Mouse (Mus musculus) heart, adult 2 months (tissue): ENCODE data around the gene Slc35f5. TPM values are rescaled to one million over a fixed set of nuclear protein-coding genes. Genes with fewer than 3 reads are reported as not detected.
"Not testable (repeated sequence)": the region's sequence is repeated elsewhere in the genome, so short reads cannot be mapped to it uniquely, and the experiment has no call there.

Source experiments
- DNase-seq, 2 experiments: peaks; one replicate each; pipeline ENCODE4 v3.0.0; 2021
- H3K27ac ChIP-seq: fragments of 200-600 bp; 2 replicates; pipeline ENCODE4 v1.8.1; 2022
- H3K27me3 ChIP-seq: fragments of 200-500 bp; 2 replicates; pipeline ENCODE4 v1.6.1; 2012; ENCODE audit warnings: mild to moderate bottlenecking, low read length, inconsistent platforms, mixed read lengths; ENCODE audit not compliant: control insufficient read depth, insufficient read depth
- H3K36me3 ChIP-seq: fragments of 200-500 bp; 2 replicates; pipeline ENCODE4 v1.6.1; 2012; ENCODE audit warnings: low read length, inconsistent platforms; ENCODE audit not compliant: control insufficient read depth, insufficient read depth
- H3K4me1 ChIP-seq: fragments of 200-500 bp; 2 replicates; pipeline ENCODE4 v1.6.1; 2011; ENCODE audit warnings: low read length; ENCODE audit not compliant: control insufficient read depth, insufficient read depth
- H3K4me3 ChIP-seq: fragments of 200-600 bp; 2 replicates; pipeline ENCODE4 v1.8.1; 2022
- H3K79me2 ChIP-seq: fragments of 200-500 bp; replicated peaks from 2 replicates; pipeline ENCODE4 v1.6.1; 2012; ENCODE audit warnings: mild to moderate bottlenecking, inconsistent platforms, low read length, moderate library complexity, mixed read lengths; ENCODE audit not compliant: control insufficient read depth, insufficient read depth
- H3K9ac ChIP-seq: fragments of 200-500 bp; 2 replicates; pipeline ENCODE4 v1.6.1; 2012; ENCODE audit warnings: low read depth, mild to moderate bottlenecking, control low read depth, inconsistent platforms, low read length, mixed read lengths
- CTCF ChIP-seq: fragments of 200-600 bp; IDR thresholded peaks from 2 replicates; pipeline ENCODE4 v1.8.1; 2022; ENCODE audit warnings: antibody characterized with exemption, mild to moderate bottlenecking, moderate library complexity
- EP300 ChIP-seq: fragments of 200-500 bp; IDR thresholded peaks from 2 replicates; pipeline ENCODE4 v1.6.1; 2011; ENCODE audit warnings: low read depth, low read length, control low read depth; ENCODE audit not compliant: insufficient read depth
- POLR2A ChIP-seq: fragments of 200-500 bp; IDR thresholded peaks from 2 replicates; pipeline ENCODE4 v1.6.1; 2011; ENCODE audit warnings: mild to moderate bottlenecking, low read depth, low read length, control low read depth; ENCODE audit not compliant: insufficient read depth
- WGBS: fragments of 180-500 bp; shearing (Covaris S2); methylation state at CpG from one replicate; pipeline ENCODE4 v1.1.7; 2018; 5-methylcytosine and 5-hydroxymethylcytosine counted together
- intact Hi-C: fragments of 180-260 bp; cut with DNase I; formaldehyde crosslinking; loops from one replicate; pipeline ENCODE4 v1.15.1; 2025
- polyA plus RNA-seq: library from polyadenylated mRNA; depleted of rRNA; stranded (reverse); fragments of >200 nt; gene quantifications from 2 replicates; pipeline ENCODE4 v1.2.3, GENCODE M21; 2012
- total RNA-seq, 2 experiments: library from RNA; stranded (reverse); gene quantifications; 2 replicates each; pipeline ENCODE4 v1.2.3; 2021

Gene Slc35f5
- total and polyA plus RNA-seq, 3 experiments: 61.8 to 129 (median 103) TPM

DNA sequence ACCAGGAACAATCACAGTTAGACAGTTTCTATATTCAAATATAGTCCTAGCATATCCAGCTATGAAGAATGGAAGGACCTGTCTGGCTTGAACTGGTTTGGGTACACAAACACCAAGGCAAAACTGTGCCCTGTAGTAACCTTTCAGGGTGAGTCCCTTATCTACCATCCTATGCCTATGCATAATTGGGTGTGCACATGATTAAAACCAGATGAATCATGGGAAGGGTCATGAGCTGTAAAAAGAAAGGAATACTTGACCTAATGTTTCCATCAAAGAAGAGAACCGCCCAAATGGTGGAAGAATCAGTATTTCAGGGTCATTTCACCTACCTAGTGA lies 33.8 kb upstream of the Slc35f5 start:
- H3K27ac ChIP-seq: no peak overlapping the region

DNA sequence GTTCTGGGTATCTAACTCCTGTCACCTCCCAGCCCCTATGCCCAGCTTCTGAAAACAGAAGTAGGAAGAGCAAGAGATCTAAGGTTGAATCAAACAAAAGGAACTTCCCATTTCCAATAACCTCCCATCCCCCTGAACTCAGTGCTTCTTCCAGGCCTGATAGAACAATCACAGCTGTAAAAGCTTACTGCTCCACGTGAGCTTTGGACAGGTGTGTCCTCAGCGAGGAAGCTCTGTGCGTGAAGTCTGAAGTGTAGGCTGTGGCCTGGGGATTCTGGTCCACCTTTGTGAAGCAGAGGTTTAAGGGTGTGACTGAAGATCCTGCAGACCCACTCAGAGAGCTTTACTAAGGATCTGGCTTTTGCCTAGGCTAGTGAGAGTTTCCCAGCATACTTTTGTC lies 33.0 kb upstream of the Slc35f5 start:
- intact Hi-C loops: loop anchor here (10.0 kb wide), 1 partner anchor 137 kb away; no protein-coding TSS in a partner anchor
- WGBS: 71% methylated on average over 3 of the region's 3 CpGs
- Histone ChIP-seq H3K9ac (no peak overlapping the region), H3K36me3 (no peaks in the 10 kb centered on the region), H3K27ac (no peak overlapping the region), H3K4me1 (peaks cover 5% of the 10 kb centered on the region), H3K79me2 (no peaks in the 10 kb centered on the region), H3K27me3 (no peaks in the 10 kb centered on the region), H3K4me3 (no peak overlapping the region)
- TF ChIP-seq CTCF (no peak), EP300 (no peak), POLR2A (no peak)
- no peak for DNase-seq

More for the DNA sequence above, 33.8 kb upstream of the Slc35f5 start:
- Histone ChIP-seq H3K27me3 (no peaks in the 10 kb centered on the region), H3K4me3 (no peak overlapping the region), H3K4me1 (peaks cover 5% of the 10 kb centered on the region), H3K36me3 (no peaks in the 10 kb centered on the region), H3K9ac (no peak overlapping the region), H3K79me2 (no peaks in the 10 kb centered on the region)
- 96% methylated on average over 1 of the region's 1 CpGs for WGBS
- TF ChIP-seq CTCF (no peak), EP300 (no peak), POLR2A (no peak)
- intact Hi-C loops: loop anchor here (10.0 kb wide), 1 partner anchor 138 kb away; no protein-coding TSS in a partner anchor
- DNase-seq: no peak

DNA sequence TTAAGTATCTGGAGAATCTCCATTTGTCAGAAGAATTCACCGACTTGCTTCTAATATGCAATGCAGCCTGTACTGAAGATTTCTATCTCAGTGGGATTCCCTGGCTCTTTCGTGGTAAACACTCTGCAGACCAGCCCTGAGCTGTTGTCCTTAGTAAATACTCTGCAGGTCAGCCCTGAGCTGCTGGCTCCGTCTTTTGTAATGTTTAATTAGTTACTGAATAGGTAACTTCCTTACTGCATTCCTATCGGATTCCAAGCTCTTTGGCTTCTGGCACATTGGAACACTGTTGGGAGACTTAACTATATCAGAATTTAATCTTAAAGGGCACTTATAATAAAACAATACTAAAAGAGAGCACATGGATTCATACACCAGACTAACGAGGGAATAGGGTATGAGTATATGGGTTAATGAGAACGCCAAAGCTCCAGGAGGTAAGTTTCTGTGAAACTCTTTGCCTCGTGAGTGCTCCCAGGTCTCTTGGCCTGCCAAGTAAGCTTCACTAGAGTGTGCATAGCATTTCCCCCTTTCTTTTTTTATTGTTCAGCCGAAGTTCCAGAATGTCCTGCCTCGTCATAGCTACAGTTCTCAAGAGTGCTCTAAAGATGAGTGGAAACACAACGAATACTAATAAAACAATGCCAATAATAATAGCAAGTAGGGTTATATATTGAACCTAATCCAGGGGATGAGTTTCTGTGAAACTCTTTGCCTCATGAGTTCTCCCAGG lies 27.0 kb upstream of the Slc35f5 start:
- intact Hi-C loops, H3K9ac ChIP-seq, DNase-seq, H3K27me3 ChIP-seq, H3K4me3 ChIP-seq, H3K4me1 ChIP-seq, H3K79me2 ChIP-seq, H3K36me3 ChIP-seq, H3K27ac ChIP-seq: not testable (repeated sequence)
- 81% methylated on average over 10 of the region's 10 CpGs for WGBS

DNA sequence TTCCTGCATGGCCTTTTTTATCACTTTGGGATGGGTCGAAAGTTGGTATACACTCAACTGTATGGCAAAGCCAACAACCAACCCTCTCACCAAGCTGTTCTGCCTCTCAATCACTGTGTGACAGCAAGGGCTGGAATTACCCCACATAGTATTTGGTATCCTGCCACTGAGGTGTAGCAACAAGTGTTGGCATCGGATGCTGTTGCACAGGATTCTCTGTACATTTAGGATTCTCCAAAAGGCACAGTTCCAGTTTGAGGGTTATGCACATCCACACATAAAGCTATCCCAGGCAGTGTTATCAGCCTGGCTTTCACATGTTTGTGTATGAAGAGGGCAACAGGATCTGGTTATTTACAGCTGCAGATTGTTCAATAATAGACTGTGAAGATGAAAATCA lies 23.3 kb upstream of the Slc35f5 start:
- no peak overlapping the region for H3K4me3 ChIP-seq
- no peak for DNase-seq
- no peak overlapping the region for H3K9ac ChIP-seq
- no peaks in the 10 kb centered on the region for H3K79me2 ChIP-seq
- no peaks in the 10 kb centered on the region for H3K27me3 ChIP-seq
- H3K36me3 ChIP-seq: no peaks in the 10 kb centered on the region
- peaks cover 3% of the 10 kb centered on the region for H3K4me1 ChIP-seq
- intact Hi-C loops: no loop called here
- TF ChIP-seq POLR2A: no peak
- no peak for TF ChIP-seq CTCF
- no peak for TF ChIP-seq EP300
- 67% methylated on average over 2 of the region's 2 CpGs for WGBS
- H3K27ac ChIP-seq: no peak overlapping the region

DNA sequence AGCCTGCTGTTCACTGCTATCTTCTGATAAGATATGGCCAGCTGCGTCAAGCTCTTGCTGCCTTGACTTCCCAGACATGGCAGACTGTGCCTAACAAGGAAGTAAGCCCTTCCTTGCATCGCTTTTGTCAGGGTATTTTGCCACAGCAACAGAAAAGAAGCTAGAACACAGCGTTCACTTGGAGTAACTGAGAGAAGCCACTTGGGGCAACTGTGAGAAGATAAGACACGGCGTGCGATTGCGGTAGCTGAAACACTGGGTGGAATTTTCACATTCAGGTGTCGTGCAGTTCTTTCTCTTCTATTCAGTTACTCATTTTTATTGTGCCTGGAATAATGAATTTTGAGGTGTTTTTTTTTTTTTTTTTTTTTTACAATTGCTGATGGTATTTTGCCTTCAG lies 22.6 kb upstream of the Slc35f5 start:
- peaks cover 1% of the 10 kb centered on the region for H3K36me3 ChIP-seq
- H3K27ac ChIP-seq: no peak overlapping the region
- DNase-seq: no peak
- TF ChIP-seq POLR2A: no peak
- TF ChIP-seq CTCF: no peak
- no peak for TF ChIP-seq EP300
- 38% methylated on average over 8 of the region's 8 CpGs for WGBS
- peaks cover 6% of the 10 kb centered on the region for H3K4me1 ChIP-seq
- no peaks in the 10 kb centered on the region for H3K79me2 ChIP-seq
- no peak overlapping the region; the same call in 1 of the 2 replicates for H3K9ac ChIP-seq
- intact Hi-C loops: no loop called here
- no peak overlapping the region for H3K4me3 ChIP-seq
- H3K27me3 ChIP-seq: no peaks in the 10 kb centered on the region

DNA sequence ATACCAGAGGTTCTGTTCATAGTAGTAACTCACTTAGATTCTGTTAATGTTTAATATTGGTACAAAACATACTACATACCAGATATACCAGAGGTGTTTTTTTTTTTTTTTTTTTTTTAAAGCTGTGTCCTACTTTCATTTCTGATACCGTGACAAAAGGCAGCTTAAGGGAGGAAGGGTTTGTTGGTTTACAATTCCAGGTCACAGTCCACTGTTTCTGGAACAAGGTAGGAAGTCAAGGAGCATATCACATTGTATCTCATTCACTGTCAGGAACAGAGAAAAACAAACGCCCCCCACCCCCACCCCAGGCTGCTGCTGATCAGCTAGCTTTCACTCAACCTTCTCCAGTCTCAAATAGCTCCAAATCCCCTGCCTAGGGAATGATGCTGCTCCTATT lies 21.1 kb upstream of the Slc35f5 start:
- peaks cover 3% of the 10 kb centered on the region for H3K36me3 ChIP-seq
- peaks cover 8% of the 10 kb centered on the region for H3K4me1 ChIP-seq
- 0 out of 2 replicates have a peak, but pooled peaks cover 1% of the 10 kb centered on the region for H3K27me3 ChIP-seq
- no peak overlapping the region for H3K9ac ChIP-seq
- no peaks in the 10 kb centered on the region for H3K79me2 ChIP-seq
- TF ChIP-seq EP300: no peak
- TF ChIP-seq POLR2A: no peak
- no peak for TF ChIP-seq CTCF
- no peak overlapping the region for H3K4me3 ChIP-seq
- WGBS: 45% methylated on average over 2 of the region's 2 CpGs
- intact Hi-C loops: no loop called here
- H3K27ac ChIP-seq: no peak overlapping the region
- DNase-seq: no peak
